Mouse (Mus musculus) layer of hippocampus, adult 9-11 months (tissue): ENCODE results near the gene Pgc.

Experiments used
- DNase-seq: peaks from one replicate; pipeline ENCODE4 v3.0.0; 2022

The Pgc gene

GRCm38 (mm10) chr17:47710036-47710435, 16.6 kb upstream of the Pgc start:
- DNase-seq = no peak

- no peak for DNase-seq
Observed at GRCm38 (mm10) chr17:47711883-47712282, 14.8 kb upstream of the Pgc start.

DNA sequence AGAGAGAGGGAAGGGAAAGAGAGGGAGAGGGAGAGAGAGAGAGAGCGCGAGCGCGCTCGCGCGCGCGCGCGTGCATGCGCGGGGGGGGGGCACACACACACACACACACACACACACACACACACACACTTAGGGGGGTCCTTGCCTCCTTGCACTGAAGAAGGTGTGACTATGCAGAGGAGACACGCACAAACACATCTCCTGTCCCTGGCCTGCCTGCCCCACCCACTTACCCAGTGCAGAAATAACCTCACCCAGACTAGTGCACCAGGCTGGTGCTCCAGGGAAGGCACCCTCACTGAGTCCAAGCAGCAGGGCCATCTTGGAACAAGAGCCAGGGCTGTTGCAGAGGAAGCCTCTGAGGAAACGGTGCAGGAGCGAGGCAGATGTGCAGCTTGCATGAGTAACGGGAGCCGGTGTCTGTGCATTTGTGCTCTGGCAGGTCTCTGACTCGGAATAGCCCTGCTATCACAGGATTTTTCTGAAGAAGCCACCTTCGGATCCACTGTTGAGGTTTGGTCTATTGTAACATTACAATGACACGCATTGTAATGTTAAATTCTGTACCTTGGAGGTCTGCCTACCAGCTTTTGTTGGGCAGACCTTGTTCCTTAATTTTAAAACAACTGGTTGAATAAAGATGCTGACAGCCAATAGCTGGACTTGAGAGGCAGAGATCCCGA, 13.6 kb upstream of the Pgc start:
- no peak for DNase-seq

DNA sequence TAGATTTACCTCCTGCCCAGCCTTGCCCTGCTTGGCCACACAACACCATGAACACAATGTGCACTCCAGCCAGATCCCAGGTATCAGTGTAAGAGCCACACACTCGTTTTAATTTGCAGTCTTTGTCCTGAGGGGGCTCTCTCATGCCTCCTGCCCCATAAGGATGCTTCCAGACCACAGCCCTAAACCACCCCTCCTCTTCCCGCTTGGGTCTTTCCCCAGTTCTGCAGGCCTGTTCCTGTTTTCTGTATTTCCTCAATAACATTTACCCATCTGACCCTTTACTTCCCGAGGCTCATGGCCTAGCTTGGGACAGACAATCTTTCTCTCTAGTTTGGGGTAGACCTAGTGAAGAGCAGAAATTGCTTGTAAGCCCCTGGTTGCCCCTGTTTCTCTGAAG, 11.6 kb upstream of the Pgc start:
- no peak for DNase-seq

DNA sequence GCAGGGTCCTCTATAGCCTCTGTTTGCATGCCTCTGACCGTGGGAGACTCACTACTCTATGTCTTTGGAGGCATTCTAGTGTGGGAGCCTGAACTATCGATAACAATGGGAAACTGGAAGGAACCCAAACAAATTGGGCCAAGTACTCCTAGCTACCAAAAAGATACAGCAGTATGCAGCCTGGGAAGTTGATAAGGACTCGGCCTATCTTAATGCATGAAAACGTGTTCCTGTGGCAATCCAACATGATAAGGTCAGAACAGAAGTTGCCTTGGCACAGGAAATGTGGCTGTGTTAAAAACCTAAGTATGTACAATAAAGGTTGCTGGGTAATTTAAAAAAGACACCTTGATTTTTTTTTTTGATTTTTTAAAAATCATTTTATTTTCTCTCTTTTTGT, 5.5 kb upstream of the Pgc start:
- DNase-seq = no peak

DNA sequence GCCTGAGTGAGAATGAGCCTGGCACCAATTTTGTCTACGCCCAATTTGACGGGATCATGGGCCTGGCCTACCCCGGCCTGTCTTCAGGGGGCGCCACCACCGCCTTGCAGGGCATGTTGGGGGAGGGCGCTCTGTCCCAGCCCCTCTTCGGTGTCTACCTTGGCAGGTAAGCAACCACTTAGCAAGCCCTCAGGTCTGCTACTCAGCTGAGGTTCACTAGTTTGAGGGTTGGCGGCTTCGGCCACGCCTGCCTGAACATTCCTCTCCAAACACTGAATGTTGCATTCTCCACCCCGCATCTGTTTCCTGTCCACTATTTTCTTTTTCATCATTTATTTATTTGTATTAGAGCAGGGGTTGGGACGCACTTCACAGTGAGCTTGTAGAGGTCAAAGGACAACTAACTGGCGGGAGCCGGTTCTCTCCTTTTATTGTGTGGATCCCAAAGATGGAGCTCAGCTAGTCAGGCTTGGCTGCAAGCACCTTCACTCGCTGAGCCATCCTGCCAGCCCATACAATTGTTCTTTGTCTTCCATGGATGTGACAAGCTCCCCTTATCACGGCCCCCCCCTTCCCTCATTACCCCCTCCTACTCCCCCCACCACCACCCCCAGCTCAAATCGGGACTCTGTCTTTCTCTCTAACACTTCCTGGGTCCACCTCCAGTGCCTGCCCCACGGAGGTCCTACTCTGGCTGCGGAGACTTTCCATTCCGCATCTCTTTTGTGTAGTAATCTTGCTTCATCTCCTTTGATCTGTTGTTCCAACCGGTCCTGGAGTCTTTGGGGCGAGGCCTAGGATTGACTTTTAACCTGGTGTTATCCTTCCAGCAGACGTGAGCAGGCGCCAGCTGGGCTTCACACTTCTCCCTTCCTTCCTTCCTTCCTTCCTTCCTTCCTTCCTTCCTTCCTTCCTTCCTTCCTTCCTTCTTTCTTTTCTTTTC, 4.3 kb downstream of the Pgc start:
- no peak for DNase-seq

- DNase-seq = no peak
Observed at GRCm38 (mm10) chr17:47735553-47736100, 9.0 kb downstream of the Pgc start.

DNA sequence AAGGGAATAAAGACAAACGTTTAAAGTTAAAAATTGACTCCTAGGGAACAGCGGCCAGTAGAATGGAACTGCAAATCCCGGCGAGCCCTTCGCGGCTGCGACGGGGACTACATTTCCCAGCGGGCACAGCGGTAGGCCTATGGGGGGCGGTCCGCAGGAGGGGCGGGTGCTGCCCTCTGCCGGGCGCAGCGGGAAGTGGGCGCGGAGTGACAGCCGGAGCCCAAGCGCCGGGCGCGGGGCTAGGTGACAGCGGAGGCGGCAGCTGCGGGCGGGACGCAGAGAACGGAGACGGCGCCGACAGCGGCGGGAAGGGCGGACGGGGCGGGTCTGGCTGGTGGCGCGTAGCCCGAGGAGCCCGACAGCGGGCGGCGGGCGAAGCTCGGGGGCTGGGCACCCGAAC, 10.2 kb downstream of the Pgc start, which contains the start of gene Tfeb:
Gene Tfeb, plus strand, starts transcription at position 175 of the 400 bp plus-strand sequence.
- DNase-seq = peak; percentile 95

DNA sequence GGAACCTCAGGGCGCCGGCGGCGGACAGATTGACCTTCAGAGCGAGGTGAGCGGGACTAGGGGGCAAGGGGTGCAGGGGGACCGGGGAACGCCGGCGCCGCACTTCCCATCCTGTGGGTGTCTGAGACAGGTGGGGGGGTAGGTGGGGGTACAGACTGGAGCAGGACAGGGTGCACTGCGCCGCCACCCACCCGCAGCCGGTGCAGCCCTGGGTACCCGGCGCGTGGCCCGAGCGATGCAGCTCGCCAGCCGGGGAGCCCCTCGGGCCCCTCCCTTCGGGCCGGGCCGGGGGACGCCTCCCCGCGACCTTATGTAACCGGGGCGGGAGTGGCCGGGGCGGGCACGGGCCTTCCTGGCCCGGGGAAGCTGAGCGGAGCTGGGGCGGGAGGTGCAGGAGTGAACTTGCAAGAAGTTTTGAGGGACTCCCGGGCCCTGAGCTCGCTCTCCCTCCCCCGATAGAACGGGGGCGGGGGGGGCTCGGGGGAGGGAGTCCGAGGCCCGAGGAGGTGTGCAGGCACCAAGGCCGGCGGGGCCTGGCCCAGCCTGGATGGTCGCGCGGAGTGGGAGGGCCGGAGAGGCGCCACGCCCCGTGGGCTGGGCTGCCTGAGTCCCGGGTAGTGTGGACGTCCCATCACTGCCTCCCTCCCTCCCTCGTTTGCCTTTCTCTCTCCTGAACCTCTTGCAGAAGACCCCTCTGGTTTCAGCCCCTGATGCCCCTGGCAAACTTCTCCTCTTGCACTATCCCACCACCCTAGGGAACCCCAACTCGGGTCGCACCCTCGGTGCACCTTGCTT, 10.8 kb downstream of the Pgc start:
- DNase-seq = peak; percentile 92

DNA sequence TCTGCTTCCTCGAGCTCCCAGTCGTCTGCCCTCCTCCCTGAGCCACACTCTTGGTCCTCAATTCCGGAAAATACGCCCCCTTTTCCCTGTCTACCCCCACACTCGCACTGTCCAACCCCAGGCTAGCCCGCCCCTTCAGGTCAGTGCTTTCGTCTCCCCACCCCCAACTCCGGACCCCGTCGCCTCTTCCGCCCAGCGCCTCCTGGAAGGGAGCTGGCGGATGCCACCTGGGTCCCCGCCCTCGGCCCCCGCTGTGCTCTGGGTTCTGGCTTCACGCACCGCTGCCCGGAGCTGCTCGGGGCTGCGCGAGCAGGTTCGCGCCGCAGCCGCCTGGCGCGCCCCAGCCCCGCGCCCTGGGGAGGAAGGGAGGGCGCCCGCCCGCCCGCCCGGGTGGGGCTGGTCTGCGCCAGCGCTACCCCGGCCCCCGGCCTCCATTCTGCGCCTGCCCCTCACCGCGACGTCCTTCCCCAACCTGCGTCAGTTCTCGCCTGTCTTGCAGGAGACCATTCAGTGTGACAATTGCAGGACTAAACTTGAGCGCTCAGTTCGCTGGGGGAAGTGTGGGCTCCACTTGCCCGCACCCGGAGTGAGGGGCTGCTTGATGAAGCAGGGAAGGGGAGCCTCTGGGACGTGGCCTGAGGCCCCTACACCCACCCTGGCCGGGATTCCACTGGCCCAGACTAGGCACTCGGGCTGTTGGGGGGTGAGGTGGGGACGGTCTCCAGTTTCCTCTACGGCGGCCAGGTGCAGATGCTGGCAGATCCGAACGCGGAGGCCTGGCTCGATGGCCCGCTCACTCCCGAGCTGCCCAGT, 11.6 kb downstream of the Pgc start:
- peak; percentile 44 for DNase-seq

DNA sequence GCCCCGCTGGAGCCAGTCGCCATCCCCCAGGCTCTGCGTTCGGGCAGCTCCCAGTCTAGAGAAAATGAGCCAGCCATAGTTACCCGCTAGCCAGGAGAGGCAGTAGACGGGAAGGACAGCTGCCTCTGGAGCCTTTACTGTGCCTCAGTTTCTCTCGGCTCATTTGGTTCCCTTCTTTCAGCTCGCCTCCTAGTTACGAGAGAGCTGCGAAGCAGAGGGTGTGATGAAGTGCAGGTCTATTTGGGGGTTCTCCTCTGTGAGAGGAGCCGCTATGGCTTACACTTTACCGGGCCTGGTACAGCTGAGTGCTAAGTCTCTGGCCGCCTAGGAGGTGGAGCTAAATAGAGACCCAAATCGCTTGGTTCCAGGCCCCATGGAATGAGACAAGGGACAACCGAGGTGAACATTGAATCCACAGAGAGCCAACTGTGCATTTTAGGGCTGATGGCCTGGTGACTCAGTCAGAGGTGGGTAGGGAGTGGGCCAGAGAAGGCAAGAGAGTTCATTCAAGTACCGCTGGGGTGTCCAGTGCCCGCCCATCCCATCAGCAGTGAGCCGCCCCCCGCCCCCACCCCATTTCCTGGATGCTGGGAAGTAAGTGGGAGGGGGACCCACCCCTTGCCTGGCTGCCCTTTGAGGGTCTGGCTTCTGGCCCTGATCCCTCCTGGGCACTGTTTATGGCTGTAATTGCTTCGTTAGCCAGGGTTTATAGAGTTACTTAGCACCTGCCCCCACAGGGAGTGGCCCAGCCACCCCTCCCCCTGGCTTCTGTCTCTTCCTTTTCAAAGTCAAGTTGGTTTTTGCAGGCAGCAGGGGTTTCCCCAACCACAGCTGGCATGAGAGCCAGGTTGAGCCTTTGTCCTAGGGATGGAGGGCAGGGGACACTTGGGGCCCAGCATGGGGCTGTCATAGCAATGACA, 12.5 kb downstream of the Pgc start:
- peak; percentile 18 for DNase-seq

DNA sequence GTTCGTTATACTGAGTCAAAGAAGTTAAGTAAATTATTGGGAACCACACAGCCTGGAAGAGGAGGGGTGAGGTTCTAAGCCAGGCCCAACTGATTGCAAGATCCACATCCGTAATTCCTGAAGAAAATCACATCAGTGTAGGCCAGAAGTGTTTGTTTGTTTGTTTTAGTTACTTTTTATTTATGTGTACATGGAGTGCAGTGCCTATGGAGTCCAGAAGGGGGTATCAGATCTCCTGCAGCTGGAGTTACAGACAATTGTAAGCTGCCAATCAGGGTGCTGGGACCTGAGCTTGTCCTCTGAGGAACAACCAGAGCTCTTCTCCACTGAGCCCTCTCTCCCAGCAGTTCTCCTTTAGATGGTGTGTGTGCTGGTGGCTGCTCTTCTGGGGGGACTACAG, 13.5 kb downstream of the Pgc start:
- no peak for DNase-seq

DNA sequence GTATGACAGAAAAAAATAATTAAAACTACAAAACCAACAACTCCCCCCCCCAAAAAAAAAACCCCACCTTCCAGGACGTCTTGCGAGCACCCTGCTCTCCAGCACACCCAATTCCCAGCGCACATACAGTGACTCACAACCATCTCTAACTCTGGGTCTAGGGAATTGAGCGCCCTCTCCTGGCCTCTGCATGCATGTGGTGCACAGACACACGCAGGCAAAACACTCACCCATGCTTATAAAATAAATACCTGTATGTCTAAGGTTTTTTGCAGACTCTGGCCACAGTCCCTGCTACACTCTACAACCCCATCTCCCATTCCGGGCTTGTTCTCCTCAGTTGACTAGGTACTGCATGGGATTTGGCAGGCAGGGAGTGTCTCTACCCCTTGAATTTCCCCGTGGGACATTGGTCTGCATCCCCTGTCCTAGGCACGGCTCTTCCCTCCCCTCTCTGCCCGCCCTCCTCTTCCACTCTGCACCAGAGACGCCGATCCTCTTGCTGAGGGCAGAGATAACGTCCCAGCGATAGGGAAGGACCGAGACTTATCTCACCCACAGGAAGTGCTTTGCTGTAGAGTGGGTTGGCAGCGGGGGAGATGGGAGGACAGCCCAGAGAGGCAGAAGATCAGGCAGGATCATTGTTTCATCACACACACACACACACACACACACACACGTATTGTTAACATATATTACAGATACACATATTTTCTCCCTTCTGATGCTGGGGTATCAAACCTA, 16.5 kb downstream of the Pgc start:
- DNase-seq = peak; percentile 12

- no peak for DNase-seq
Observed at GRCm38 (mm10) chr17:47744086-47744485, 17.4 kb downstream of the Pgc start.

GRCm38 (mm10) chr17:47744746-47745368, 18.2 kb downstream of the Pgc start:
- DNase-seq = no peak

- no peak for DNase-seq
Observed at GRCm38 (mm10) chr17:47748791-47749553, 22.3 kb downstream of the Pgc start.

DNA sequence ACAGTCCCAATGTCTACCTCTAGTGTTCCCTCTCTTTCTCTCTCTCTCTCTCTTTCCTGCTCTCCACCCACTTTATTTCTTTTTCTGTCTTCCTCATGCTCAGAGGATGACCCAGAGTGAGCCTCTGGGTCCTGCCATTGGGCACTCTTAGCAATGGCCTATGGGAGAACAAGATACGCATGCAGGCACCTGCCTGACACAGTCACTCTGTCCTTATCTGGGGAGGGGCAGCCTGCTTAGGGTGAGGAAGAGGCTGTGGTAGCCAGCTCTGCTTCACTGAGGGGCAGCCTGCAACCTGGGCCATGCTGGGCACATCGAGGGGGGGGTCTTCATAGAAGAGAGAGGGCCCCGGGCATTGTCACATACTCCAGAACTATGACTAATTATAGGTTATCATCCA, 23.0 kb downstream of the Pgc start:
- no peak for DNase-seq

GRCm38 (mm10) chr17:47750101-47750500, 23.5 kb downstream of the Pgc start:
- no peak for DNase-seq

GRCm38 (mm10) chr17:47751811-47752210, 25.2 kb downstream of the Pgc start:
- DNase-seq = no peak
